Mouse (Mus musculus) megakaryocyte, embryonic 14.5 days (primary cell): ENCODE data around the gene Vmn1r67. TPM values are rescaled to one million over a fixed set of nuclear protein-coding genes. Genes with fewer than 3 reads are reported as not detected.
A peak's percentile ranks its signal among the peaks of the same experiment; 100 is the strongest.

Experiments used
- H3K27me3 ChIP-seq: replicated peaks from 2 replicates; pipeline ENCODE3; 2012; ENCODE audit warnings: inconsistent platforms
- H3K36me3 ChIP-seq: replicated peaks from 2 replicates; pipeline ENCODE3; 2012; ENCODE audit warnings: low read length, inconsistent platforms, mixed read lengths
- H3K4me1 ChIP-seq: 2 replicates; pipeline ENCODE4 v1.6.1; 2012; ENCODE audit warnings: inconsistent platforms
- H3K4me3 ChIP-seq: replicated peaks from 2 replicates; pipeline ENCODE3; 2012; ENCODE audit warnings: moderate library complexity, mild to moderate bottlenecking, inconsistent platforms
- H3K9me3 ChIP-seq: 2 replicates; pipeline ENCODE4 v1.6.1; 2012; ENCODE audit warnings: inconsistent platforms
- FLI1 ChIP-seq: IDR thresholded peaks from 2 replicates; pipeline ENCODE4 v1.6.1; 2012; ENCODE audit warnings: low read length, inconsistent platforms, mixed read lengths
- GATA1 ChIP-seq: IDR thresholded peaks from 3 replicates; pipeline ENCODE4 v1.6.1; 2012; ENCODE audit warnings: mixed read lengths, low read length, inconsistent platforms, borderline replicate concordance
- polyA plus RNA-seq: library from polyadenylated mRNA; stranded (reverse); fragments of >175 nt; gene quantifications from 2 replicates; pipeline ENCODE4 v1.2.3, GENCODE M21; 2012; ENCODE audit warnings: low replicate concordance; ENCODE audit not compliant: insufficient read depth

Vmn1r67 gene
- polyA plus RNA-seq, result not detected in 2 replicates

DNA sequence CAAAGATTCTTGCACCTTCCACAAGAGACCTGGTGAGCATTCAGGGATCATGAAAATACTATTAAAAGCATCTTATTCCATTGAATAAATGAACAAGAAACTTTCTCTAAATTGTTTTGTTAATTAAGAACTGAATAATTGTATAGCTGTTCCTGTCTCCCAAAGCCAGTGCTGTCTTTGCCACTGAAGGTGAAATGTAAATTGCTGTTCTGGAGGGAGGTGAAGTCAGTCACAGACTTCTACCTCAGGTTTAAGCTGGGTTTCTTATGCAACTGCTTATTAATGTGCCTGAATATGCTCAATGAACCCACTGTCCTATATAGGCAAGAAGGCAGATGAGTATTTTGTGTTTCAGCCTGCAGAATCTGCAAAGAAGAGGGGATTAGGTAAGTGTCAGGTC is at the start of gene Vmn1r67:
Vmn1r67 (plus strand) TSS at position 301 of the 400 bp plus-strand sequence.
- Histone ChIP-seq H3K9me3 (no peaks in the 10 kb centered on the region), H3K4me1 (no peaks in the 10 kb centered on the region), H3K36me3 (no peaks in the 10 kb centered on the region), H3K27me3 (no peaks in the 10 kb centered on the region), H3K4me3 (no peak within 1 kb of the TSS)
- TF ChIP-seq GATA1, result no peak
- no peak for TF ChIP-seq FLI1

DNA sequence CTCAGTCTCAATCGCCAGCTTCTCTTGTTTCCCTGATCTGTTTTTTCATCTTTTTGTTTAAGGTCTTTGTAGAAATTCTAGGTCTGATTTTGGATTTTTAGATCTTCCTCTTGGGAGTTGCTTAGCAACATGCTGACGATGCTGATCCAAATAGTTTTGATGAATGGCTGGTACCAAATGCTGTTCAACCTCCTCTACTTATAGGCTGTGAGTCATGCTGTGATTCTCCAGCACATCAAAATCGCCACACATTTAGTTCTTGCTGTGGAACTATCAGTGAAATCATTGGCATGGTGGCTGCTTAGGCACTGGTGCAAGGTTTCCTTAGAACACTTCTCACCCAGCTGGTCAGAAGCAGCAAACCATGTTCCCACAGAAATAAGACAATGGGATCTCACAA is 15.0 kb downstream of the Vmn1r67 start:
- TF ChIP-seq FLI1 (no peak), GATA1 (no peak)
- no peaks in the 10 kb centered on the region for H3K9me3 ChIP-seq
- no peaks in the 10 kb centered on the region for H3K4me1 ChIP-seq
- H3K4me3 ChIP-seq, result no peak overlapping the region
- H3K27me3 ChIP-seq, result no peaks in the 10 kb centered on the region
- no peaks in the 10 kb centered on the region for H3K36me3 ChIP-seq

DNA sequence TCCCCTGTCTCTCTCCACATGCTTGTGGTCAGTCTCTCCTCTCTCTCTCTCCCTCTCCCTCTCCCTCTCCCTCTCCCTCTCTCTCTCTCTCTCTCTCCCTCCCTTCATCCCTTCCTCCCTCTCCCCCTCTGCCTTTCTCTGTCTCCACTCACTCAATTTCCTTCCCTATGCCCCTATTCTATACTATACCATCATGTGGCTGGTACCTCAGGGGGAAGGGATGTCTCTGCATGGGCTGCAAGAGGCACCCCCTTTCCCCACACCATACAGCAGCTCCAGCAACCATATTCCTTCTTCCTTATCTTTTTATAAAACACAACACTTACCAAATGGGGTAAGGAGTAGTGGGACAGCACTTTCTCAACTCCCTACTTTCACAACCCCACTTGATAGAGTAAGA is 36.7 kb downstream of the Vmn1r67 start:
- H3K4me3 ChIP-seq, result no peak overlapping the region
- H3K27me3 ChIP-seq, result no peaks in the 10 kb centered on the region
- H3K4me1 ChIP-seq, result no peaks in the 10 kb centered on the region
- no peaks in the 10 kb centered on the region for H3K9me3 ChIP-seq
- no peak for TF ChIP-seq GATA1
- no peak for TF ChIP-seq FLI1
- H3K36me3 ChIP-seq, result no peaks in the 10 kb centered on the region

DNA sequence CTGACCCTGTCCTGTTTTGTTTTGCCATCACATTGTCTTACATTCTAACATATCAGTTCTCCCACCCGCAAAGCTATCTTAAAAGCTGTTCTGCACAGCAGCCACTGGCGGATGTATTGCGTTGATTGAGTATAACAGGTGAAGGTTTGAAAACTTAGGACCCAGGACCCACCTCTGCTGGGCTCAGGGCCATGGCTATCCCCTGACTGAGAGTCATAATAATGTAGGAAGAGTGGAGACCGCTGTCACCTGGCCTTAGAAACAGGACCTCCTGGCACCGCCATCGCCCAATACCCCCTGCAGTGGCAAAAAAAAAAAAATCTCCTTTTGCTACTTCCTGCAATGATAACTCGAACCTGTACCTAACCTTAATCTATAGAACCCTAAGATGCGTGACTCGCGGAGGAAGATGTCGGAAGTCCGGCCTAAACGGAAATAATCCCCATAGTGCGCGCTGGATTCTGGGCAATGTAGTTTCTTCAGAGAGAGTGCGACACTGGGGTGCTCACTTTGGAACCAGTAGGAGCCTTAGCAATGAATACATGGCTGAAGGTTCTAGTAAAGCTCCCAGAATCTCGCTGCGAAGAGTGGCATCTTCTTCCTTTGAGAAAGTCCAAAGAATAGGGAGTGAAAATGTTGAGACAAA is 37.6 kb downstream of the Vmn1r67 start:
- no peak overlapping the region for H3K4me3 ChIP-seq
- no peaks in the 10 kb centered on the region for H3K27me3 ChIP-seq
- no peaks in the 10 kb centered on the region for H3K36me3 ChIP-seq
- TF ChIP-seq FLI1, result no peak
- TF ChIP-seq GATA1, result no peak
- H3K9me3 ChIP-seq, result no peaks in the 10 kb centered on the region
- no peaks in the 10 kb centered on the region for H3K4me1 ChIP-seq

DNA sequence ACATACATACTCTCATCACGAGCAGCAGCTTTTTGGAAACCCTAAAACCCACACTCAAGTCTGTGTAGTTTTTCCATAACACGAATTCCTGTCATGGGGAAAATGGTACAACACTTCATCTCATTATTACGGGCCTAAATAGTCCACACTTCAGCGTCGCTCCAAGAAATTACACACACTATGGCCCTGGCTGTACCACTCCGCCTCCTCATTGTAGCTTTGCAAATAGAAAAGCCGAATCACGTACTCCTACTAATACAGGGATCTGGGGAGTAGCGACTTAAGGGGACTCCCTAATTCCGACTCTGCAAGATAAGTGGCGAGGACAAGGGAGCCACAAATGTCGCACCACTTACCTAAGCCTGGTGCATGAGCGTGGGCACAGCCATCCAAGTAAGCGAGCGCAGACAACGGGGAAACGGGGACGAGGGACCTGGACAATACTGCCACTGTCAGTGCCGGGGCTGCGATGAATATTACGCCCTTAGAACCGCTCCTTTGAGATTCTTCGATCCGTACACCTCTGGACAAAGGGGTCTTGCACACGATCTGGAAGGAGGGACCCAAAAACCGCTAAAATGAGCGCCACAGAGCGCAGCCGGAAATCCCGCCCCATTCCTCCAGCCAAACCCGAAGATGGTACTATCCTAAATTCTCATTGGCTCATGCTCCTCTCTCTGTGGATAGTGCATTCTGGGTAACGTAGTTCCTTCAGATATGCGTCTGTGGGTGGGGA is 51.8 kb downstream of the Vmn1r67 start, which contains the start of gene Zik1:
Zik1 (minus strand) TSS at position 609 of the 736 bp plus-strand sequence.
- Histone ChIP-seq H3K27me3 (no peaks in the 10 kb centered on the region), H3K4me1 (peaks cover 20% of the 10 kb centered on the region), H3K9me3 (no peaks in the 10 kb centered on the region), H3K4me3 (peak within 1 kb of the TSS; percentile 94), H3K36me3 (peaks cover 27% of the 10 kb centered on the region)
- TF ChIP-seq FLI1 (no peak), GATA1 (no peak)

DNA sequence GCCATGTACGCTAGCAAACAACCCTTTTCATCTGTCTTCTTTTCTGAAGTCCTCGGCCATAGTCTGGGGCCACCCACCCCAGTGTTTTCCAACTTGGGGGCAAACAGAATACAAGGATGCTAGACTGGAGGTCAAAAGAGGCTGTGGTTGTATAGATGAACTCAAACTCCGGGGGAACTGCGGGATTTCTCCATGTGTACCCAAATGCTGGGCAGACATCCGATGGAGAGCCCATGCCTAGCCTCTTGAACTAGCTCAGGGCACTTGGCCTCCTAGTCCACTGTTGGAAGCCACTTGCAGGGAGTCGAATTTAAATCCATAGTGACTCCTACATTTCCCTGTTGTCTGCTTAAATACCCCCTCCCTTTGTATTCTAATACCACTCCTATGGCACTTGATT is 52.4 kb downstream of the Vmn1r67 start:
- Histone ChIP-seq H3K4me1 (peaks cover 20% of the 10 kb centered on the region), H3K27me3 (no peaks in the 10 kb centered on the region), H3K4me3 (peak overlapping the region; percentile 94), H3K9me3 (no peaks in the 10 kb centered on the region), H3K36me3 (peaks cover 20% of the 10 kb centered on the region)
- no peak for TF ChIP-seq FLI1
- no peak for TF ChIP-seq GATA1

Other genes with a start within 250 kb of the Vmn1r67 start
- gene Vmn1r66, start 165.3 kb upstream of the Vmn1r67 start, polyA plus RNA-seq, result not detected in 2 replicates
- gene Zik1, start 52.1 kb downstream of the Vmn1r67 start, polyA plus RNA-seq, result not detected in 2 replicates
- gene Vmn1r68, start 115.2 kb downstream of the Vmn1r67 start, polyA plus RNA-seq, result 1.3 TPM in 1 of 2 replicates, not detected in the other
- gene Vmn1r69, start 170.3 kb downstream of the Vmn1r67 start, polyA plus RNA-seq, result 0.23 TPM in 1 of 2 replicates, not detected in the other
- not detected in 2 replicates for gene Vmn1r70, start 188.2 kb downstream of the Vmn1r67 start, polyA plus RNA-seq
- gene Nlrp4b, start 244.5 kb downstream of the Vmn1r67 start, polyA plus RNA-seq, result not detected in 2 replicates